Mouse (Mus musculus) CH12.LX (cell line): ENCODE results near the gene Rnase11. TPM values are rescaled to one million over a fixed set of nuclear protein-coding genes. Genes with fewer than 3 reads are reported as not detected.

Experiments used
- DNase-seq: peaks from one replicate; pipeline ENCODE4 v3.0.0-alpha.2; 2013; ENCODE audit errors: extremely low read depth
- H3K27ac ChIP-seq: 2 replicates; pipeline ENCODE4 v1.5.1; 2012; ENCODE audit warnings: low read depth, mild to moderate bottlenecking, control low read depth, moderate library complexity; ENCODE audit not compliant: insufficient read depth
- H3K27me3 ChIP-seq: replicated peaks from 2 replicates; pipeline ENCODE3; 2012; ENCODE audit warnings: inconsistent platforms
- H3K36me3 ChIP-seq, 2 experiments: replicated peaks in 1 of 2; 2 replicates each; pipeline versions ENCODE3 to v1.6.1; 2012; ENCODE audit warnings: inconsistent platforms in 1 of 2, low read length in 1 of 2, mild to moderate bottlenecking in 1 of 2, mixed read lengths in 1 of 2, moderate library complexity in 1 of 2; ENCODE audit not compliant: control insufficient read depth in 1 of 2, insufficient read depth in 1 of 2
- H3K4me1 ChIP-seq, 2 experiments: 2 replicates each; pipeline ENCODE4 v1.6.1; 2012; ENCODE audit warnings: inconsistent platforms in 1 of 2, moderate library complexity in 1 of 2; ENCODE audit not compliant: insufficient read depth in 2 of 2, control insufficient read depth in 1 of 2
- H3K4me2 ChIP-seq: 2 replicates; pipeline ENCODE4 v1.6.1; 2012; ENCODE audit warnings: low read depth, mild to moderate bottlenecking, control low read depth; ENCODE audit not compliant: poor library complexity, insufficient read depth, severe bottlenecking
- H3K4me3 ChIP-seq, 3 experiments: fragments of 150-350 bp in 1 of 3; sonication (generic) in 1 of 3; replicated peaks in 1 of 3; 2 replicates each; pipeline versions ENCODE3 to v1.5.1; 2011 to 2012; ENCODE audit warnings: low read depth in 2 of 3, low read length in 2 of 3, mild to moderate bottlenecking in 2 of 3, moderate library complexity in 2 of 3, control low read depth in 1 of 3, improper control_type of control experiment in 1 of 3, inconsistent platforms in 1 of 3, mixed read lengths in 1 of 3; ENCODE audit not compliant: poor library complexity in 1 of 3
- H3K79me2 ChIP-seq: replicated peaks from 2 replicates; pipeline ENCODE4 v1.6.1; 2012; ENCODE audit warnings: mild to moderate bottlenecking, moderate library complexity; ENCODE audit not compliant: control insufficient read depth, poor library complexity, insufficient read depth, severe bottlenecking; ENCODE audit errors: extremely low read depth
- H3K9ac ChIP-seq: 2 replicates; pipeline ENCODE4 v1.6.1; 2012; ENCODE audit warnings: low read depth, mild to moderate bottlenecking, control low read depth, moderate library complexity; ENCODE audit not compliant: insufficient read depth
- H3K9me3 ChIP-seq: replicated peaks from 2 replicates; pipeline ENCODE3; 2012; ENCODE audit warnings: low read length, inconsistent platforms, mixed read lengths
- CHD1 ChIP-seq: IDR thresholded peaks from 2 replicates; pipeline ENCODE4 v1.6.1; 2012; ENCODE audit warnings: low read depth, low read length, improper control_type of control experiment, inconsistent platforms
- CHD2 ChIP-seq: IDR thresholded peaks from 2 replicates; pipeline ENCODE4 v1.6.1; 2011; ENCODE audit warnings: low read length, improper control_type of control experiment
- CTCF ChIP-seq, 2 experiments: IDR thresholded peaks in 1 of 2; conservative IDR thresholded peaks in 1 of 2; 2 replicates each; pipeline ENCODE4 v1.5.1; 2011 to 2012; ENCODE audit warnings: low read depth in 2 of 2, low read length in 2 of 2, improper control_type of control experiment in 1 of 2, inconsistent platforms in 1 of 2, mild to moderate bottlenecking in 1 of 2, moderate library complexity in 1 of 2
- HCFC1 ChIP-seq: IDR thresholded peaks from 2 replicates; pipeline ENCODE4 v1.6.1; 2012; ENCODE audit warnings: low read depth, mild to moderate bottlenecking, inconsistent platforms, low read length, improper control_type of control experiment
- KAT2A ChIP-seq: IDR thresholded peaks from 2 replicates; pipeline ENCODE4 v1.6.1; 2012; ENCODE audit warnings: low read length, improper control_type of control experiment, inconsistent platforms; ENCODE audit not compliant: insufficient replicate concordance
- MAFK ChIP-seq: IDR thresholded peaks from 2 replicates; pipeline ENCODE4 v1.6.1; 2011; ENCODE audit warnings: low read length, improper control_type of control experiment; ENCODE audit not compliant: insufficient replicate concordance
- MAX ChIP-seq: IDR thresholded peaks from 2 replicates; pipeline ENCODE4 v1.6.1; 2011; ENCODE audit warnings: low read length, improper control_type of control experiment
- MEF2A ChIP-seq: IDR thresholded peaks from 2 replicates; pipeline ENCODE4 v1.6.1; 2014; ENCODE audit warnings: low read depth, mild to moderate bottlenecking, inconsistent platforms, low read length, improper control_type of control experiment, borderline replicate concordance
- MXI1 ChIP-seq: IDR thresholded peaks from 2 replicates; pipeline ENCODE4 v1.6.1; 2011; ENCODE audit warnings: mild to moderate bottlenecking, low read depth, low read length, improper control_type of control experiment
- NELFE ChIP-seq: IDR thresholded peaks from 2 replicates; pipeline ENCODE4 v1.6.1; 2011; ENCODE audit warnings: low read depth, low read length, improper control_type of control experiment
- PAX5 ChIP-seq: IDR thresholded peaks from 2 replicates; pipeline ENCODE4 v1.6.1; 2012; ENCODE audit warnings: low read length, inconsistent platforms, mixed read lengths
- RCOR1 ChIP-seq: conservative IDR thresholded peaks from 2 replicates; pipeline ENCODE4 v1.6.1; 2012; ENCODE audit warnings: low read depth, mild to moderate bottlenecking, inconsistent platforms, low read length, improper control_type of control experiment
- SMC3 ChIP-seq: IDR thresholded peaks from 2 replicates; pipeline ENCODE4 v1.6.1; 2011; ENCODE audit warnings: low read depth, low read length, improper control_type of control experiment
- TCF12 ChIP-seq: IDR thresholded peaks from 2 replicates; pipeline ENCODE4 v1.6.1; 2014; ENCODE audit warnings: low read depth, mild to moderate bottlenecking, inconsistent platforms, low read length, improper control_type of control experiment
- USF2 ChIP-seq: conservative IDR thresholded peaks from 2 replicates; pipeline ENCODE4 v1.6.1; 2011; ENCODE audit warnings: low read depth, low read length, improper control_type of control experiment
- ZKSCAN1 ChIP-seq: IDR thresholded peaks from 2 replicates; pipeline ENCODE4 v1.6.1; 2012; ENCODE audit warnings: low read depth, inconsistent platforms, low read length, improper control_type of control experiment, borderline replicate concordance
- ZNF384 ChIP-seq: IDR thresholded peaks from 2 replicates; pipeline ENCODE4 v1.6.1; 2012; ENCODE audit warnings: low read depth, low read length, improper control_type of control experiment, inconsistent platforms
- dilution Hi-C: fragments of 300-500 bp; cut with MboI; formaldehyde crosslinking; loops from 2 replicates; pipeline ENCODE4 v1.14.3; 2020; ENCODE audit warnings: low sequenced_read_pairs; ENCODE audit not compliant: extremely low pct_unique_long_range_greater_than_20kb, extremely low pct_ligation_motif_present
- in situ Hi-C: fragments of 300-500 bp; cut with MboI; formaldehyde crosslinking; loops from 3 replicates; pipeline ENCODE4 v1.14.3; 2019; ENCODE audit warnings: low sequenced_read_pairs, low pct_ligation_motif_present, low pct_unique_long_range_greater_than_20kb, mixed read lengths
- polyA plus RNA-seq: library from polyadenylated mRNA; unstranded; fragments of >175 nt; gene quantifications from 2 replicates; pipeline ENCODE4 v1.2.1, GENCODE M21; 2012; ENCODE audit warnings: low read depth; ENCODE audit not compliant: insufficient read length
- total RNA-seq, 2 experiments: library from RNA; depleted of rRNA; stranded (reverse); fragments of 300-350 nt in 1 of 2; fragments of >200 nt in 1 of 2; gene quantifications; 2 replicates each; pipeline ENCODE4 v1.2.3; 2012 to 2014

Rnase11 gene
- total and polyA plus RNA-seq, 3 experiments = not detected

GRCm38 (mm10) chr14:51023457-51023856, 26.5 kb downstream of the Rnase11 start:
- in situ Hi-C loops = loop anchor here (5.0 to 10.0 kb wide), 2 partner anchors 39 to 71 kb away; partner anchors contain the start of genes Ang and Rnase4
- Histone ChIP-seq H3K4me3 (no peak overlapping the region), H3K4me1 (peaks cover 0 to 8% of the 10 kb centered on the region in 2 experiments; a peak in 2 of 4 replicates), H3K27ac (no peak overlapping the region), H3K36me3 (no peaks in the 10 kb centered on the region), H3K9ac (no peak overlapping the region), H3K27me3 (no peaks in the 10 kb centered on the region), H3K4me2 (no peak overlapping the region), H3K9me3 (peaks cover 2% of the 10 kb centered on the region), H3K79me2 (no peaks in the 10 kb centered on the region)
- dilution Hi-C loops = no loop called here
- DNase-seq = no peak
- TF ChIP-seq CHD2 = no peak
- TF ChIP-seq MXI1 = no peak
- TF ChIP-seq MAFK = no peak
- TF ChIP-seq TCF12 = no peak
- TF ChIP-seq ZKSCAN1 = no peak
- no peak for TF ChIP-seq MEF2A
- TF ChIP-seq CHD1 = no peak
- TF ChIP-seq RCOR1 = no peak
- no peak for TF ChIP-seq CTCF (conservative IDR thresholded peaks at IDR 0.05 in 1 of 2, IDR thresholded peaks at IDR 0.05 in 1 of 2; ENCODE audit: low read depth in 2 of 2, low read length in 2 of 2)
- no peak for TF ChIP-seq USF2
- TF ChIP-seq MAX = no peak
- no peak for TF ChIP-seq NELFE
- TF ChIP-seq SMC3 = no peak
- TF ChIP-seq KAT2A = no peak
- TF ChIP-seq PAX5 = no peak

GRCm38 (mm10) chr14:51017256-51017655, 32.7 kb downstream of the Rnase11 start:
- Histone ChIP-seq H3K9ac (no peak overlapping the region), H3K79me2 (no peaks in the 10 kb centered on the region), H3K4me1 (no peaks in the 10 kb centered on the region; a peak in 1 of 4 replicates), H3K4me2 (no peak overlapping the region), H3K27ac (no peak overlapping the region), H3K4me3 (no peak overlapping the region), H3K27me3 (no peaks in the 10 kb centered on the region), H3K9me3 (peaks cover 2% of the 10 kb centered on the region), H3K36me3 (no peaks in the 10 kb centered on the region)
- no peak for DNase-seq
- in situ Hi-C loops (no loop called here), dilution Hi-C loops (no loop called here)
- TF ChIP-seq HCFC1 (no peak), ZNF384 (no peak)
